Mouse (Mus musculus): ENCODE results near the gene Ptpre.
"Not testable (repeated sequence)": the region's sequence is repeated elsewhere in the genome, so short reads cannot be mapped to it uniquely, and the experiment has no call there.

Ptpre gene

GRCm38 (mm10) chr7:135641698-135642507 lies 104.6 kb downstream of the Ptpre start:
- DNase-seq (ENCODE audit: low read depth, low spot score): peak; percentile 77

- no peak for DNase-seq (ENCODE audit: low read depth, low spot score)
These were observed 107.2 kb downstream of the Ptpre start for GRCm38 (mm10) chr7:135644452-135644851.

- DNase-seq (ENCODE audit: low read depth, low spot score): no peak
These were observed 109.7 kb downstream of the Ptpre start for GRCm38 (mm10) chr7:135646976-135647375.

GRCm38 (mm10) chr7:135648821-135649220 lies 111.5 kb downstream of the Ptpre start:
- no peak for DNase-seq (ENCODE audit: low read depth, low spot score)

GRCm38 (mm10) chr7:135649306-135649705 lies 112.0 kb downstream of the Ptpre start:
- no peak for DNase-seq (ENCODE audit: low read depth, low spot score)

- DNase-seq (ENCODE audit: low read depth, low spot score): no peak
These were observed 112.8 kb downstream of the Ptpre start for GRCm38 (mm10) chr7:135650061-135650460.

GRCm38 (mm10) chr7:135651831-135652511 lies 114.7 kb downstream of the Ptpre start:
- DNase-seq (ENCODE audit: low read depth, low spot score): no peak

- no peak for DNase-seq (ENCODE audit: low read depth, low spot score)
These were observed 115.5 kb downstream of the Ptpre start for GRCm38 (mm10) chr7:135652781-135653180.

GRCm38 (mm10) chr7:135653601-135654000 lies 116.3 kb downstream of the Ptpre start:
- DNase-seq (ENCODE audit: low read depth, low spot score): no peak

- DNase-seq (ENCODE audit: low read depth, low spot score): no peak
These were observed 117.0 kb downstream of the Ptpre start for GRCm38 (mm10) chr7:135654288-135654687.

- DNase-seq (ENCODE audit: low read depth, low spot score): no peak
These were observed 117.8 kb downstream of the Ptpre start for GRCm38 (mm10) chr7:135655113-135655512.

GRCm38 (mm10) chr7:135658150-135658549 lies 120.9 kb downstream of the Ptpre start:
- DNase-seq (ENCODE audit: low read depth, low spot score): no peak

GRCm38 (mm10) chr7:135659314-135659935 lies 122.1 kb downstream of the Ptpre start:
- DNase-seq (ENCODE audit: low read depth, low spot score): no peak

GRCm38 (mm10) chr7:135660314-135660713 lies 123.0 kb downstream of the Ptpre start:
- no peak for DNase-seq (ENCODE audit: low read depth, low spot score)

GRCm38 (mm10) chr7:135664211-135664610 lies 126.9 kb downstream of the Ptpre start:
- DNase-seq (ENCODE audit: low read depth, low spot score): no peak

GRCm38 (mm10) chr7:135666314-135666713 lies 129.0 kb downstream of the Ptpre start:
- DNase-seq (ENCODE audit: low read depth, low spot score): no peak

- DNase-seq (ENCODE audit: low read depth, low spot score): peak; percentile 79
These were observed 131.8 kb downstream of the Ptpre start for GRCm38 (mm10) chr7:135668852-135669739.

GRCm38 (mm10) chr7:135673576-135673975 lies 136.3 kb downstream of the Ptpre start:
- DNase-seq (ENCODE audit: low read depth, low spot score): no peak

GRCm38 (mm10) chr7:135676722-135677121 lies 139.4 kb downstream of the Ptpre start:
- no peak for DNase-seq (ENCODE audit: low read depth, low spot score)

- DNase-seq (ENCODE audit: low read depth, low spot score): peak; percentile 67
These were observed 143.1 kb downstream of the Ptpre start for GRCm38 (mm10) chr7:135680334-135680733.

- not testable (repeated sequence) for DNase-seq (ENCODE audit: low read depth, low spot score)
These were observed 146.8 kb downstream of the Ptpre start for GRCm38 (mm10) chr7:135684098-135684497.

Measured in ES-CJ7 (cell line).